Mouse (Mus musculus) hindbrain, embryonic 13.5 days (tissue): Measurements from ENCODE around the gene Gm20388. TPM values are rescaled to one million over a fixed set of nuclear protein-coding genes. Genes with fewer than 3 reads are reported as not detected.

Experiments used
- ATAC-seq: fragments of 200-750 bp; cut with Nextera tagmentation; 2 replicates; pipeline ENCODE4 v1.8.0; 2017; ENCODE audit warnings: moderate TSS enrichment; ENCODE audit not compliant: low FRiP score
- H3K27ac ChIP-seq: fragments of 300-500 bp; sonication (generic); 2 replicates; pipeline ENCODE4 v1.5.1; 2015; ENCODE audit warnings: inconsistent platforms, mild to moderate bottlenecking, moderate library complexity
- H3K27me3 ChIP-seq: fragments of 300-500 bp; sonication (generic); 2 replicates; pipeline ENCODE4 v1.6.1; 2015; ENCODE audit warnings: mild to moderate bottlenecking, inconsistent platforms
- H3K36me3 ChIP-seq: fragments of 300-500 bp; sonication (generic); 2 replicates; pipeline ENCODE4 v1.6.1; 2015; ENCODE audit warnings: mild to moderate bottlenecking, inconsistent platforms
- H3K4me1 ChIP-seq: fragments of 300-500 bp; sonication (generic); replicated peaks from 2 replicates; pipeline ENCODE4 v1.6.1; 2015; ENCODE audit warnings: inconsistent platforms
- H3K4me2 ChIP-seq: fragments of 300-500 bp; sonication (generic); 2 replicates; pipeline ENCODE4 v1.6.1; 2015; ENCODE audit warnings: inconsistent platforms, mild to moderate bottlenecking, moderate library complexity
- H3K4me3 ChIP-seq: fragments of 300-500 bp; sonication (generic); 2 replicates; pipeline ENCODE4 v1.5.1; 2015; ENCODE audit warnings: mild to moderate bottlenecking, inconsistent platforms
- H3K9ac ChIP-seq: fragments of 300-500 bp; sonication (generic); 2 replicates; pipeline ENCODE4 v1.6.1; 2015; ENCODE audit warnings: mild to moderate bottlenecking, inconsistent platforms
- H3K9me3 ChIP-seq: fragments of 300-500 bp; sonication (generic); 2 replicates; pipeline ENCODE4 v1.6.1; 2016; ENCODE audit warnings: inconsistent platforms
- WGBS: fragments of 180-500 bp; shearing (Covaris S2); methylation state at CpG from one replicate; pipeline ENCODE4 v1.1.7; 2015; 5-methylcytosine and 5-hydroxymethylcytosine counted together
- polyA plus RNA-seq: library from polyadenylated mRNA; unstranded; fragments of >200 nt; fragmentation: Nextera tagmentation; extraction: Ambion mirVana; gene quantifications from 2 replicates; pipeline ENCODE4 v1.2.1, GENCODE M21; 2015

The Gm20388 gene
- polyA plus RNA-seq, 1 experiment from 2014 or later, result 1.9 TPM

DNA sequence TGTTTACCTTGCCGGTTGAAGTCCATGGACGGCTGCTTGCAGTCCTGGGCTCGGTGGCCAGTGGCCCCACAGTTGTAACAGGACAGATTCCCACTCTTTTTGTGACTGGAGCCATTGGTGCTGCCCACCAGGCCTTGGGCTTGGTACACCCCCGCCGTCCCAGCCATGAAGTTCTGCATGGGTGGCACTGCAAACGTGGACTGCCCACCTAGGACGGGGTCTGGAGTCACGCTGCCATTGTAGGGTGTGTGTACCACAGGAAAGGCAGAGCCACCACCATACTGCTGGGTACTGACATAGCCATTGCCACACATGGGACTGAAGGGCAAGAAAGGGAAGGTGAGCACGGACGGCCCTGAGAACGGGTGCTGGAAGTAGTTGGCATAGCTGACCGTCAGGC, 1693.2 kb downstream of the Gm20388 start:
- peaks cover 98% of the 10 kb centered on the region for H3K36me3 ChIP-seq
- ATAC-seq, result no peak
- no peaks in the 10 kb centered on the region for H3K9me3 ChIP-seq
- H3K27me3 ChIP-seq, result no peaks in the 10 kb centered on the region
- H3K4me3 ChIP-seq, result no peak overlapping the region
- no peak overlapping the region for H3K9ac ChIP-seq
- no peaks in the 10 kb centered on the region for H3K4me1 ChIP-seq
- H3K4me2 ChIP-seq, result no peak overlapping the region
- WGBS, result 99% methylated on average over 12 of the region's 12 CpGs
- H3K27ac ChIP-seq, result no peak overlapping the region

GRCm38 (mm10) chr8:121607661-121608060, 1697.0 kb downstream of the Gm20388 start:
- Histone ChIP-seq H3K27ac (no peak overlapping the region), H3K4me3 (no peak overlapping the region), H3K27me3 (no peaks in the 10 kb centered on the region), H3K4me2 (no peak overlapping the region), H3K4me1 (no peaks in the 10 kb centered on the region), H3K36me3 (peaks cover 88% of the 10 kb centered on the region), H3K9ac (no peak overlapping the region), H3K9me3 (no peaks in the 10 kb centered on the region)
- 91% methylated on average over 5 of the region's 5 CpGs for WGBS
- no peak for ATAC-seq

DNA sequence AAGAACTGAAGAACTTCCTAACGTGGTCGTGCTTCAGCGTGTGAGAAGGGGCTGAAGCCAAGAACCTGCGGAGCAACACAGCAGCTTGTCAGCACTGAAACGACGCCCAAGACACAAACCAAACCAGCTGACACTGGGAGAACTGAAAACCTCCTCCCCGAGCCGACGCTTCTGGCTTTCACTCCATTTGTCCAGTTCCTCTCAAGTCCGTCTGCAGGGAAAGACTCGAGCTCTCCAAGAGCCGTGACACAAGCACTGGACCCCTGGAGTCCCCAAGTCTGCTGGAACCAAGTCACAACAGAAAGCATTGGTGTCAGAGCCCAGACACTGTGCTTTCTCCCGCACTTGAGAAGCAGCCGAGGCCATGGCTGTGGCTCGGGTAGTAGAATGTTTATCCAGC, 1698.6 kb downstream of the Gm20388 start:
- no peak overlapping the region for H3K4me3 ChIP-seq
- no peak overlapping the region for H3K27ac ChIP-seq
- no peak overlapping the region for H3K4me2 ChIP-seq
- peaks cover 74% of the 10 kb centered on the region for H3K36me3 ChIP-seq
- no peak for ATAC-seq
- H3K4me1 ChIP-seq, result peaks cover 9% of the 10 kb centered on the region; the same call in 1 of the 2 replicates
- 90% methylated on average over 15 of the region's 15 CpGs for WGBS
- H3K9ac ChIP-seq, result no peak overlapping the region
- H3K9me3 ChIP-seq, result no peaks in the 10 kb centered on the region
- H3K27me3 ChIP-seq, result no peaks in the 10 kb centered on the region

DNA sequence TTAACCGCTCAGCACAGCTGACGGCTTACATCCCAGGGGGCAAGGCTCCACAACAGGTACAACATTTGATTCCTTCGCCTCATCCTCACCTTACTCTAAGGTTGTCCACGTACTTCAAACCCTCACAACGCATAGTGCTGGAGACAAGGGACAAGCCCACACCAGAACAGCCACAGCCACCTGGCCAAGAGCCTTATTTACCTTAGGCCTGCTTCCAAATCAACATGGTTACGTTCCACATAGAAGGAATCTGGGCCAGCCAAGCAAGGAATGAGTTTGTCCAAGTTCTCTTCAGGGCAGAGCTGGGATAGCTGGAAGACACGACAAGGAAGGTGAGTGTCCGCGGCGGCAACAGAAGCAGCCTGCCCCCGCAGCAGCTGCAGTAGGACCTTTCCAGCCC, 1699.3 kb downstream of the Gm20388 start:
- Histone ChIP-seq H3K4me1 (peaks cover 9% of the 10 kb centered on the region; the same call in 1 of the 2 replicates), H3K27me3 (no peaks in the 10 kb centered on the region), H3K4me3 (no peak overlapping the region), H3K36me3 (peaks cover 67% of the 10 kb centered on the region), H3K9me3 (no peaks in the 10 kb centered on the region), H3K27ac (no peak overlapping the region), H3K9ac (no peak overlapping the region), H3K4me2 (no peak overlapping the region)
- ATAC-seq, result no peak
- 92% methylated on average over 11 of the region's 11 CpGs for WGBS

GRCm38 (mm10) chr8:121613419-121613818, 1702.8 kb downstream of the Gm20388 start:
- Histone ChIP-seq H3K27me3 (no peaks in the 10 kb centered on the region), H3K36me3 (peaks cover 65% of the 10 kb centered on the region), H3K27ac (0 out of 2 replicates have a peak overlapping the region, but pooled peaks have one; percentile 14), H3K4me1 (peaks cover 9% of the 10 kb centered on the region), H3K9me3 (no peaks in the 10 kb centered on the region), H3K4me2 (no peak overlapping the region), H3K9ac (no peak overlapping the region), H3K4me3 (no peak overlapping the region)
- no peak for ATAC-seq

DNA sequence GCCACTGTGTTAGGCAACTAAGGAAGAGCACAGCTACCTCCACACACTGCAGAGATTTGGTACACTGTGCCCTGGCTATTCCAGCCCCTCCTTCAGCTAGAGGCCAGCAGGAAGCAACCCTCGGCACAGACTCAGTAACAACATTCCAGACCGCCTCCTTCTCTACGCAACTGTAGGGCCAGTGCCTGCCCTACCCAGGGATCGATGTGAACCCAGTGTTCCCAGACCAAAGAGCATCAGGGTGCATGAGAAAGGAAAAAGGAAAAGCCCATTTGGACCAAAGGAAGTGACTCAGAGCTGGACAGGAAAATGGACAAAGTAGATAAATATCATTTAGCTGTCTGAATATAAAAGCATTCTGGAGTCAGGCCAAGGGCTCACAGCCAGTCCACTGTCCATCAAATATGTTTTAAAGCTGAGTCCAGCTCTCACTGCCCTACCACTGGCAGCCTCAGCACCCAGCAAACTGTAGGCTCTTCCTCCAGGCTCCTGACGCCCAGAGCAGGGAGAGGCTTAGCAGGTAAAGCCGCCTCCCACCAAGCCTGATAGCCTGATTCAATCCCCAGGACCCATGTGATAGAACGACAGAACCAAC, 1708.9 kb downstream of the Gm20388 start:
- Histone ChIP-seq H3K27me3 (no peaks in the 10 kb centered on the region), H3K4me2 (no peak overlapping the region), H3K9me3 (no peaks in the 10 kb centered on the region), H3K4me3 (no peak overlapping the region), H3K4me1 (peaks cover 58% of the 10 kb centered on the region), H3K27ac (peak overlapping the region; percentile 66), H3K36me3 (peaks cover 39% of the 10 kb centered on the region), H3K9ac (no peak overlapping the region)
- ATAC-seq, result no peak
- WGBS, result 69% methylated on average over 7 of the region's 7 CpGs

GRCm38 (mm10) chr8:121620801-121621516, 1710.3 kb downstream of the Gm20388 start:
- Histone ChIP-seq H3K4me3 (no peak overlapping the region), H3K4me2 (no peak overlapping the region), H3K9me3 (no peaks in the 10 kb centered on the region), H3K27me3 (no peaks in the 10 kb centered on the region), H3K36me3 (peaks cover 30% of the 10 kb centered on the region), H3K4me1 (peaks cover 73% of the 10 kb centered on the region), H3K27ac (no peak overlapping the region), H3K9ac (no peak overlapping the region)
- ATAC-seq, result no peak
- WGBS, result 90% methylated on average over 12 of the region's 12 CpGs

DNA sequence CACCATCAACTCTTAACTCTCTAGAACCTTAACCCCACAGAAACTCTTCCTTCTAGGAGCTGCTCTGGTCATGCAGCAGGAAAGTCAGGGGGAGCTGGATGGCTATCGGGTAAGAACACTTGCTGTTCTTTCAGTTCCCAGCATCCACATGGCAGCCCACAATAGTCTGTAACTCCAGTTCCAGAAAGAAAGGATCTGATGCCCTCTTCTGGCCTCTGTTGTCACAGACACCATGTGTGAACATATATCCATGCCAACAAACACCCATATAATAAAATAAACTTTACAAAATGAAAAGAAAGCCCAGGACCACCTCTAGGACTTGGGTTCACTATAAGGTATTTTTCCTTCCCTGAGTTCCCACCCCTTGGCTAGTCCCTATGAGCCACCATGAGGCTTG, 1711.2 kb downstream of the Gm20388 start:
- Histone ChIP-seq H3K36me3 (peaks cover 28% of the 10 kb centered on the region), H3K27me3 (no peaks in the 10 kb centered on the region), H3K9me3 (no peaks in the 10 kb centered on the region), H3K4me3 (no peak overlapping the region), H3K4me1 (peaks cover 82% of the 10 kb centered on the region), H3K9ac (no peak overlapping the region), H3K4me2 (no peak overlapping the region), H3K27ac (no peak overlapping the region)
- 72% methylated on average over 1 of the region's 1 CpGs for WGBS
- ATAC-seq, result no peak

DNA sequence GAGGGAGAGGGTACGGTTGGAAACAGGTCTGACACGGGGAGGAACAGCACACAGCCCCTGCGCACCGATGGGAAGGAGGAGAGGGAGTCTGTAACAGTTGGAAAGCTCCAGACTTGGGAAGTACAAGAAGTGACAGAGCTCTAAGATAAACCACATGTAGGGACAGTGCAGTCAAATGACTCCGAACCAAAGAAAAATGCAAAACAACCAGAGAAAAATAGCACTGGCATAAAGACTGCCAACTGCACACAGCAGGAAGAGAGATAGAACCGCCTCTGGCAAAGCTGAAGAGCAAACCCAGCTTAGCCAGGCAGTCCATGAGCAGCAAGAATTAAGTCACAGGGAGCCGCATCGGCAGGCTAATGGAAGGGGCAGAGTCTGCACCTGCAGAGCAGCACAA, 1712.4 kb downstream of the Gm20388 start:
- Histone ChIP-seq H3K27ac (peak overlapping the region; percentile 14; the same call in 1 of the 2 replicates), H3K27me3 (no peaks in the 10 kb centered on the region), H3K36me3 (peaks cover 28% of the 10 kb centered on the region), H3K9ac (0 out of 2 replicates have a peak overlapping the region, but pooled peaks have one; percentile 13), H3K4me1 (peaks cover 84% of the 10 kb centered on the region), H3K4me2 (no peak overlapping the region), H3K4me3 (no peak overlapping the region), H3K9me3 (no peaks in the 10 kb centered on the region)
- ATAC-seq, result no peak
- WGBS, result 79% methylated on average over 8 of the region's 8 CpGs

DNA sequence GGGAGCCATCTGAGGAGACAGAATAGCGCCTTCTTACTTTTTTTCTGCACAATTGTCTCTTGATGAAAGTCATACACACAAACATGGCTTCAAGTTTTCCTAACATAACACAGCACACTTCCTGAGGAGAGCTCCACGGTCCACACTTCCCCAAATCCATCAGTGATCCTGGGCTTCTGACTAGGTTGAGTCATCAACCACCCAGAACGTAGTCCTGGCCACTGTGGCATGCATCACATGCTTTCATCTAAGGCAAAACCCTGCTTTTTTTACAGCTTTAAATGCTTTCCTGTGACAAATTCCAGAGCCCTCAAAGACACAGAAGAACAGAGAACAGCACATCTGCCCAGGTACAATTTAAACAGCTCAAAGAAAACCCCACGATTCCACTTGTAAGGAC, 1718.0 kb downstream of the Gm20388 start:
- H3K4me1 ChIP-seq, result peaks cover 58% of the 10 kb centered on the region
- H3K36me3 ChIP-seq, result peaks cover 26% of the 10 kb centered on the region
- no peak overlapping the region for H3K4me3 ChIP-seq
- H3K27me3 ChIP-seq, result no peaks in the 10 kb centered on the region
- no peak overlapping the region for H3K4me2 ChIP-seq
- no peak overlapping the region for H3K27ac ChIP-seq
- no peak for ATAC-seq
- WGBS, result 96% methylated on average over 4 of the region's 4 CpGs
- H3K9ac ChIP-seq, result no peak overlapping the region
- no peaks in the 10 kb centered on the region for H3K9me3 ChIP-seq

- H3K4me2 ChIP-seq, result no peak overlapping the region
- ATAC-seq, result 0 out of 2 replicates have a peak, but pooled peaks have one; percentile 17
- H3K4me3 ChIP-seq, result no peak overlapping the region
- H3K27me3 ChIP-seq, result no peaks in the 10 kb centered on the region
- H3K4me1 ChIP-seq, result peaks cover 36% of the 10 kb centered on the region
- H3K36me3 ChIP-seq, result peaks cover 21% of the 10 kb centered on the region
- no peaks in the 10 kb centered on the region for H3K9me3 ChIP-seq
- H3K9ac ChIP-seq, result no peak overlapping the region; the same call in 1 of the 2 replicates
- H3K27ac ChIP-seq, result 0 out of 2 replicates have a peak overlapping the region, but pooled peaks have one; percentile 12
- 72% methylated on average over 7 of the region's 7 CpGs for WGBS
Measured at GRCm38 (mm10) chr8:121631645-121632071, 1721.0 kb downstream of the Gm20388 start.

DNA sequence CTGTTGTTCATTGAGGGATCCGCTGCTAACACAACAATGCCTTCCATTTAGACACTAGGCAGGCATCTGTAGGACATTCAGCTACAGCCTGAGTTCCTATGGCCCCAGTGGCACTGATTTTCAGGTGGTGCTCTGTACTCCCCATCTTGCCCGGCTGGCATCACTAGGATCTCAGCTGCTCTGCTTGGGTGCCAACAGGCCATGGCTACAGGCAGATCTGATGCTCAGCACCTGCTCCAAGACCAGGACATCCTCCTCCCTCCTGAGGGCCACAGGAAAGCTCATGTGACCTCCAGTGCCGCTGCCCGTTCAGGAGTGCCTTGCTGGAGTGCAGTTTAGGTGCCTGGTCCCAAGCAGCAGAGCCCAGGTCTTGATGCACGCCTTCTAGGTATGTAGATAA, 1721.8 kb downstream of the Gm20388 start:
- no peaks in the 10 kb centered on the region for H3K27me3 ChIP-seq
- no peak overlapping the region for H3K4me3 ChIP-seq
- no peak for ATAC-seq
- 87% methylated on average over 5 of the region's 5 CpGs for WGBS
- peaks cover 13% of the 10 kb centered on the region for H3K36me3 ChIP-seq
- no peaks in the 10 kb centered on the region for H3K9me3 ChIP-seq
- H3K4me1 ChIP-seq, result peaks cover 39% of the 10 kb centered on the region
- H3K9ac ChIP-seq, result no peak overlapping the region; the same call in 1 of the 2 replicates
- peak overlapping the region; percentile 12; the same call in 1 of the 2 replicates for H3K27ac ChIP-seq
- H3K4me2 ChIP-seq, result no peak overlapping the region
